Mouse (Mus musculus) neural tube, embryonic 13.5 days (tissue): ENCODE data around the gene Anxa6. TPM values are rescaled to one million over a fixed set of nuclear protein-coding genes. Genes with fewer than 3 reads are reported as not detected.

Source experiments
- ATAC-seq: fragments of 200-750 bp; cut with Nextera tagmentation; 2 replicates; pipeline ENCODE4 v1.8.0; 2017; ENCODE audit warnings: low read depth, mild to moderate bottlenecking, moderate TSS enrichment, moderate library complexity
- H3K27ac ChIP-seq: fragments of 300-500 bp; sonication (generic); replicated peaks from 2 replicates; pipeline ENCODE4 v1.5.1; 2015; ENCODE audit warnings: moderate library complexity, mild to moderate bottlenecking, inconsistent platforms
- H3K27me3 ChIP-seq: fragments of 300-500 bp; sonication (generic); 2 replicates; pipeline ENCODE4 v1.6.1; 2015; ENCODE audit warnings: mild to moderate bottlenecking, inconsistent platforms
- H3K36me3 ChIP-seq: fragments of 300-500 bp; sonication (generic); 2 replicates; pipeline ENCODE4 v1.6.1; 2015; ENCODE audit warnings: mild to moderate bottlenecking, inconsistent platforms
- H3K4me1 ChIP-seq: fragments of 300-500 bp; sonication (generic); replicated peaks from 2 replicates; pipeline ENCODE4 v1.6.1; 2015; ENCODE audit warnings: inconsistent platforms
- H3K4me2 ChIP-seq: fragments of 300-500 bp; sonication (generic); 2 replicates; pipeline ENCODE4 v1.6.1; 2015; ENCODE audit warnings: inconsistent platforms, mild to moderate bottlenecking, moderate library complexity
- H3K4me3 ChIP-seq: fragments of 300-500 bp; sonication (generic); 2 replicates; pipeline ENCODE4 v1.5.1; 2015; ENCODE audit warnings: mild to moderate bottlenecking, inconsistent platforms
- H3K9ac ChIP-seq: fragments of 300-500 bp; sonication (generic); 2 replicates; pipeline ENCODE4 v1.6.1; 2015; ENCODE audit warnings: moderate library complexity, mild to moderate bottlenecking, inconsistent platforms
- H3K9me3 ChIP-seq: fragments of 300-500 bp; sonication (generic); 2 replicates; pipeline ENCODE4 v1.6.1; 2016; ENCODE audit warnings: inconsistent platforms
- WGBS: fragments of 180-500 bp; shearing (Covaris S2); methylation state at CpG from one replicate; pipeline ENCODE4 v1.1.7; 2015; 5-methylcytosine and 5-hydroxymethylcytosine counted together
- polyA plus RNA-seq: library from polyadenylated mRNA; unstranded; fragments of >200 nt; fragmentation: Nextera tagmentation; extraction: Ambion mirVana; gene quantifications from 2 replicates; pipeline ENCODE4 v1.2.1, GENCODE M21; 2015

Gene Anxa6
- polyA plus RNA-seq, 1 experiment from 2014 or later, result 106 TPM

- no peak overlapping the region for H3K9ac ChIP-seq
- H3K4me1 ChIP-seq, result peaks cover 79% of the 10 kb centered on the region
- WGBS, result 70% methylated on average over 2 of the region's 2 CpGs
- no peak overlapping the region for H3K4me3 ChIP-seq
- H3K36me3 ChIP-seq, result no peaks in the 10 kb centered on the region
- ATAC-seq, result no peak
- peaks cover 4% of the 10 kb centered on the region; the same call in 1 of the 2 replicates for H3K27me3 ChIP-seq
- no peak overlapping the region for H3K27ac ChIP-seq
- no peak overlapping the region for H3K4me2 ChIP-seq
- H3K9me3 ChIP-seq, result no peaks in the 10 kb centered on the region
Measured at GRCm38 (mm10) chr11:55027204-55027855, 5.9 kb downstream of the Anxa6 start.

GRCm38 (mm10) chr11:55025896-55026295 lies 7.3 kb downstream of the Anxa6 start:
- no peak for ATAC-seq
- Histone ChIP-seq H3K36me3 (no peaks in the 10 kb centered on the region), H3K4me1 (peaks cover 76% of the 10 kb centered on the region)

GRCm38 (mm10) chr11:55023583-55023982 lies 9.7 kb downstream of the Anxa6 start:
- H3K9ac ChIP-seq, result no peak overlapping the region
- peaks cover 77% of the 10 kb centered on the region for H3K4me1 ChIP-seq
- ATAC-seq, result 0 out of 2 replicates have a peak, but pooled peaks have one; percentile 5
- H3K36me3 ChIP-seq, result 0 out of 2 replicates have a peak, but pooled peaks cover 1% of the 10 kb centered on the region
- peak overlapping the region; percentile 21 for H3K4me2 ChIP-seq
- WGBS, result 74% methylated on average over 3 of the region's 3 CpGs
- no peaks in the 10 kb centered on the region for H3K9me3 ChIP-seq
- H3K4me3 ChIP-seq, result no peak overlapping the region
- H3K27me3 ChIP-seq, result no peaks in the 10 kb centered on the region
- peak overlapping the region; percentile 94 for H3K27ac ChIP-seq

More at GRCm38 (mm10) chr11:55025896-55026295, 7.3 kb downstream of the Anxa6 start:
- no peak overlapping the region for H3K27ac ChIP-seq
- no peak overlapping the region for H3K4me3 ChIP-seq
- no peak overlapping the region for H3K9ac ChIP-seq
- H3K9me3 ChIP-seq, result no peaks in the 10 kb centered on the region
- no peaks in the 10 kb centered on the region for H3K27me3 ChIP-seq
- WGBS, result 80% methylated on average over 4 of the region's 4 CpGs
- H3K4me2 ChIP-seq, result no peak overlapping the region

GRCm38 (mm10) chr11:55023049-55023564 lies 10.1 kb downstream of the Anxa6 start:
- Histone ChIP-seq H3K36me3 (0 out of 2 replicates have a peak, but pooled peaks cover 5% of the 10 kb centered on the region), H3K4me3 (no peak overlapping the region), H3K27me3 (no peaks in the 10 kb centered on the region), H3K4me2 (peak overlapping the region; percentile 21), H3K9ac (0 out of 2 replicates have a peak overlapping the region, but pooled peaks have one; percentile 13), H3K4me1 (peaks cover 76% of the 10 kb centered on the region), H3K27ac (peak overlapping the region; percentile 94), H3K9me3 (no peaks in the 10 kb centered on the region)
- peak; percentile 87 for ATAC-seq
- WGBS, result 14% methylated on average over 10 of the region's 10 CpGs

- 59% methylated on average over 5 of the region's 5 CpGs for WGBS
Measured at GRCm38 (mm10) chr11:55022508-55022907, 10.7 kb downstream of the Anxa6 start.

GRCm38 (mm10) chr11:55021859-55022258 lies 11.4 kb downstream of the Anxa6 start:
- no peak overlapping the region for H3K9ac ChIP-seq
- 0 out of 2 replicates have a peak, but pooled peaks cover 5% of the 10 kb centered on the region for H3K36me3 ChIP-seq
- no peak for ATAC-seq
- no peak overlapping the region for H3K4me3 ChIP-seq
- peaks cover 71% of the 10 kb centered on the region for H3K4me1 ChIP-seq
- no peak overlapping the region; the same call in 1 of the 2 replicates for H3K27ac ChIP-seq
- no peaks in the 10 kb centered on the region for H3K27me3 ChIP-seq
- no peaks in the 10 kb centered on the region for H3K9me3 ChIP-seq
- 66% methylated on average over 6 of the region's 6 CpGs for WGBS
- no peak overlapping the region for H3K4me2 ChIP-seq

More at GRCm38 (mm10) chr11:55022508-55022907, 10.7 kb downstream of the Anxa6 start:
- no peak for ATAC-seq
- Histone ChIP-seq H3K9me3 (no peaks in the 10 kb centered on the region), H3K27ac (peak overlapping the region; percentile 94), H3K4me2 (peak overlapping the region; percentile 21), H3K4me3 (no peak overlapping the region), H3K36me3 (0 out of 2 replicates have a peak, but pooled peaks cover 5% of the 10 kb centered on the region), H3K27me3 (no peaks in the 10 kb centered on the region), H3K4me1 (peaks cover 71% of the 10 kb centered on the region), H3K9ac (0 out of 2 replicates have a peak overlapping the region, but pooled peaks have one; percentile 13)

GRCm38 (mm10) chr11:55021458-55021857 lies 11.8 kb downstream of the Anxa6 start:
- Histone ChIP-seq H3K27me3 (no peaks in the 10 kb centered on the region), H3K4me1 (peaks cover 71% of the 10 kb centered on the region), H3K4me3 (no peak overlapping the region), H3K36me3 (0 out of 2 replicates have a peak, but pooled peaks cover 5% of the 10 kb centered on the region), H3K9ac (no peak overlapping the region), H3K9me3 (no peaks in the 10 kb centered on the region), H3K4me2 (no peak overlapping the region), H3K27ac (no peak overlapping the region)
- ATAC-seq, result no peak

- H3K9ac ChIP-seq, result no peak overlapping the region
- no peaks in the 10 kb centered on the region for H3K9me3 ChIP-seq
- H3K4me3 ChIP-seq, result no peak overlapping the region
- WGBS, result 86% methylated on average over 2 of the region's 2 CpGs
- no peak for ATAC-seq
- H3K4me1 ChIP-seq, result peaks cover 77% of the 10 kb centered on the region
- no peak overlapping the region for H3K4me2 ChIP-seq
- H3K36me3 ChIP-seq, result 0 out of 2 replicates have a peak, but pooled peaks cover 8% of the 10 kb centered on the region
- H3K27me3 ChIP-seq, result no peaks in the 10 kb centered on the region
- H3K27ac ChIP-seq, result no peak overlapping the region
Measured at GRCm38 (mm10) chr11:55019711-55020110, 13.5 kb downstream of the Anxa6 start.

GRCm38 (mm10) chr11:55018034-55018433 lies 15.2 kb downstream of the Anxa6 start:
- H3K27ac ChIP-seq, result no peak overlapping the region
- no peak overlapping the region for H3K9ac ChIP-seq
- no peak overlapping the region for H3K4me2 ChIP-seq
- WGBS, result 72% methylated on average over 6 of the region's 6 CpGs
- no peaks in the 10 kb centered on the region for H3K9me3 ChIP-seq
- no peak overlapping the region for H3K4me3 ChIP-seq
- H3K4me1 ChIP-seq, result peaks cover 61% of the 10 kb centered on the region
- 0 out of 2 replicates have a peak, but pooled peaks cover 11% of the 10 kb centered on the region for H3K36me3 ChIP-seq
- no peaks in the 10 kb centered on the region for H3K27me3 ChIP-seq
- ATAC-seq, result no peak

GRCm38 (mm10) chr11:55017201-55017600 lies 16.0 kb downstream of the Anxa6 start:
- Histone ChIP-seq H3K9me3 (no peaks in the 10 kb centered on the region), H3K27me3 (no peaks in the 10 kb centered on the region), H3K4me1 (peaks cover 53% of the 10 kb centered on the region), H3K36me3 (0 out of 2 replicates have a peak, but pooled peaks cover 11% of the 10 kb centered on the region), H3K27ac (no peak overlapping the region), H3K4me2 (no peak overlapping the region), H3K4me3 (no peak overlapping the region), H3K9ac (no peak overlapping the region)
- ATAC-seq, result no peak
- WGBS, result 84% methylated on average over 2 of the region's 2 CpGs

GRCm38 (mm10) chr11:55016758-55017157 lies 16.5 kb downstream of the Anxa6 start:
- no peak for ATAC-seq
- H3K27ac ChIP-seq, result no peak overlapping the region
- no peak overlapping the region for H3K4me2 ChIP-seq
- 62% methylated on average over 1 of the region's 1 CpGs for WGBS
- H3K27me3 ChIP-seq, result no peaks in the 10 kb centered on the region
- H3K4me3 ChIP-seq, result no peak overlapping the region
- 0 out of 2 replicates have a peak, but pooled peaks cover 11% of the 10 kb centered on the region for H3K36me3 ChIP-seq
- no peaks in the 10 kb centered on the region for H3K9me3 ChIP-seq
- H3K4me1 ChIP-seq, result peaks cover 48% of the 10 kb centered on the region
- no peak overlapping the region for H3K9ac ChIP-seq

GRCm38 (mm10) chr11:55015831-55016241 lies 17.4 kb downstream of the Anxa6 start:
- no peaks in the 10 kb centered on the region for H3K9me3 ChIP-seq
- no peaks in the 10 kb centered on the region for H3K27me3 ChIP-seq
- H3K27ac ChIP-seq, result peak overlapping the region; percentile 70
- no peak overlapping the region for H3K4me2 ChIP-seq
- peaks cover 42% of the 10 kb centered on the region for H3K4me1 ChIP-seq
- no peak overlapping the region for H3K4me3 ChIP-seq
- ATAC-seq, result peak; percentile 63; the same call in 1 of the 2 replicates
- 64% methylated on average over 9 of the region's 9 CpGs for WGBS
- no peak overlapping the region for H3K9ac ChIP-seq
- H3K36me3 ChIP-seq, result peaks cover 17% of the 10 kb centered on the region; the same call in 1 of the 2 replicates
